Mouse (Mus musculus) cerebellum, adult 9-11 months (tissue): ENCODE data around the gene Mbtps1.

Source experiments
- DNase-seq: peaks from one replicate; pipeline ENCODE4 v3.0.0; 2022

Mbtps1 gene

GRCm38 (mm10) chr8:119557821-119558602 is 523 bp downstream of the Mbtps1 start:
- DNase-seq = peak; percentile 45

GRCm38 (mm10) chr8:119557132-119557531 is 1.4 kb downstream of the Mbtps1 start:
- peak; percentile 30 for DNase-seq

DNA sequence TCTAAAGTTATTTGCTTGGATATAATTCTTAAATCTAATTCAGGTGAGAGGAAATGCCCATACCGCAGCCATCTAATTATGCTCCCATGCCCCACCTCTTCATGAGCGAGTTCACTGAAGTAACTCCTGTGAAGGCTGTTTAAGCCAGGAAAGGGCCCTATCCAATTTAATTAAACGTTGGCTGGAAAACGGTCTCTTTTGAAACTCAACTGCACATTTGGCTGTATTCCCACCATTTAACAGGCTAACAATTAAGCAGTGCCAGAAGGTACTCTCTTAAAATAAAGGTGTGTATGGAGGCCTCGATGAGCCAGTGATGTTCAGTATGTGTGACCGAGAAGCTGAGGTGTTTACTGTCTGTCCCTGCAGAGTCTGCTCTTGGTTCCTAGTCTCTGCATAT is 2.7 kb downstream of the Mbtps1 start:
- DNase-seq = no peak

DNA sequence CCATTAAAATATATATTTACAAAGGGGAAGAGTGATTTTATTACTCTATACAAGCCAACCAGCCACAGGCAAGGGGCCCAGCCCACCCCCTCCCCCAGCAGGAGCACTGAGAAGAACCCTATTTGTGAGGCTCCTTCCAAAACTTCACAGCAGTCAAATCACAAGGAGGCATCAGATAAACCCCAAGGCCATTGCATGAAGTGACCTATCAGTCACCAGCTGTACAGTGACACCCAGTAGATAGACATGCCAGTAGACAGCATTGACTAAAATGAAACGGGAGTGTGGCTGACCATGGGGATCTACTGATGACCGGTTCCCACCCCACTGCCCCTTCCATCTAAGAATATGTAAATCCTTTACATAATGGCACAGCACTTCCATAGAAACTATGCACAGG is 5.6 kb downstream of the Mbtps1 start:
- DNase-seq = no peak

DNA sequence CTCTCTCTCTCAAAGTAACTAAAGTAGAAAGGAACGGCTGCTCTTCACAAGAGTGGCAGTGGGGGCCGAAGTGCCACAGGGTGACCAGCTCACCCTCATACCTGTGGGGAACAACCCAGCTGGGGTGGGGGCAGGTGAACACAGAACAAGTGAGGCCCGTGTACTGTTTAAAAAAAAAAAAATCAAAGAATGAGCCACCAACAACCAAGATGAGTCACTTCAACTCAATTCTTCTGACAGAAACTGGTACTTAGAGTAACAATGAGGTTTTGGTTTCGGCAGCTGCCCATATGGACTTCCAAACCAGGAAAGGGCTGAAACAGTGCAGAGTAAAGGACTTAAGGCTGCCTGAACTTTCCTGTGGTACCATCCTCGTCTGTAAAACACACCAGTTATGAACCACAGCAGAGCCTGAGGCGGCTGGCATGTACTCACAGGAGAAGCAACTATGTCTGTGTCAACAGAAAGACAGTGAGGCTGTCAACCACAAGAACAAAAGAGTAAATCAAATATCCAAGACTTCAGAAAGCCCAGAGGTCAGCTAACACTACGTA is 9.9 kb downstream of the Mbtps1 start:
- DNase-seq = no peak

DNA sequence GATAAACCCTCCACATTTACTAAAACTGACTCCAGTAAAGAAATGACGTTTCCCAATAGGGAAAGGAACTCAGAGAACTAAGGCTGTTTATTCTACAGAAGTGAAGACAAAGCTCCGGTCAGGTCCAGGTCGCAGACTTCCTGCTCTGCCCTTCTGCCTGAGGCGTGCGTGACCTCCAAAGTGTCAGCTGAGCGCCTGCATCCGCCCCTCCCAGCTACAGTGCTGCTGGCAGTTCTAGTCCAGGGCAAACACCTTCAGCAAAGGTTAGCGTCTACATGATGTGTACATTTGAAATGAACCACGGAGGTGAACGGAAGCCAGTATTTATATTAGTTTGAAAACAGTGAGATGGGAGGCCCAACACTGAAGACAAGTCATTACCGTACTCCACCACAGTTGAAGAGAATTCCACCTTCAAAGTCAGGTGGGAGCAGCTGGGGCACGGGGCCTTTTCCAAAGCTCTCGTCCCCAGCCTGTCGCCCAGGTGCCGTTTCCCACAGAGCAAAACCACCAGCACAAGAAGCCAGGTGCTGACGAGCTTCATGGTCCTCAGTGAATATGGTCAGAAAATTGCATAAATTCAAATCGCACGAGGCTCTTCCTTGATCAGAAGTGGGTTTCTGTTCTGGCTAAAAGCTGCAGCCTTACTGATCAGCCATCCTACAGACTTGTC is 11.4 kb downstream of the Mbtps1 start:
- no peak for DNase-seq

GRCm38 (mm10) chr8:119545791-119546190 is 12.7 kb downstream of the Mbtps1 start:
- DNase-seq = no peak

- no peak for DNase-seq
Observed at GRCm38 (mm10) chr8:119545180-119545579, 13.4 kb downstream of the Mbtps1 start.

DNA sequence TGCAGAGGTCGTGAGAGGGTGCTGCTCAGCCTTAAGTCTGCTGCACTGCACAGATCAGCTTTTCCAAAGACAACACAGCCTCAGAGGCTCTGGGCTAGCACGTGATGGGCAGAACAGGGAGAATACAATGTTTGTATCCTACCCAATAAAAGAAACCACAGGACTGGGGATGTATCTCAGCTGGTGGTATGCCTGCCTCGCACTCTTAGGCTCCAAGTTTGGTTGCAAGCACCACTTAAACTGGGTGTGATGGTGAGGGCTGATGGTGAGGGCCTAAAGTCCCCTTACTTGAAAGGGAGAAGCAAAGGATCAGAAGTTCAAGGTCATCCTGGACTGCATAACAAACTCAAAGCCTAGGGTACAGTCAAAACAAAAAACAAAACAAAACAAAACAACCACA is 13.9 kb downstream of the Mbtps1 start:
- DNase-seq = no peak

GRCm38 (mm10) chr8:119531973-119532372 is 26.6 kb downstream of the Mbtps1 start:
- no peak for DNase-seq

GRCm38 (mm10) chr8:119531397-119531796 is 27.1 kb downstream of the Mbtps1 start:
- DNase-seq = no peak

- DNase-seq = no peak
Observed at GRCm38 (mm10) chr8:119530937-119531336, 27.6 kb downstream of the Mbtps1 start.

GRCm38 (mm10) chr8:119528762-119529161 is 29.8 kb downstream of the Mbtps1 start:
- no peak for DNase-seq

- no peak for DNase-seq
Observed at GRCm38 (mm10) chr8:119520102-119520501, 38.4 kb downstream of the Mbtps1 start.

DNA sequence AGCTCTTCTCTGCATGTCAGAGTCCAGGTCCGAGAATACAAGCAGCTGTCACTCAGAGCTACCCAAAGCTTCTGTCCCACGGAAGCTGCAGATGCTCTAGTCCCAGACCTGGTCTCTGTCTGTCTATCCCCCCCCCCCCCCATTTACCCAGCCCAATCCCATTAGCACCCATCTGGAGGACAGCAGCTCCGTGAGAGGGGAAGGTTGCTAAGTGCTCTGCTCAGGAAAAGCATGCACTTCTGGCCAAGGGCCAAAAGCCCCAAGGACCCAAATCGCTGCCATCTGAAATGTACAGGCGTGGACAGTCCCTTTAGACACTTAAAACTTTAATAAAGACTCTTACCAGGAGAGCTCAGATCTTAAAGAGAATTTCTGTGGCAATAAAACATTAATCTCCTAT is 41.9 kb downstream of the Mbtps1 start:
- no peak for DNase-seq

DNA sequence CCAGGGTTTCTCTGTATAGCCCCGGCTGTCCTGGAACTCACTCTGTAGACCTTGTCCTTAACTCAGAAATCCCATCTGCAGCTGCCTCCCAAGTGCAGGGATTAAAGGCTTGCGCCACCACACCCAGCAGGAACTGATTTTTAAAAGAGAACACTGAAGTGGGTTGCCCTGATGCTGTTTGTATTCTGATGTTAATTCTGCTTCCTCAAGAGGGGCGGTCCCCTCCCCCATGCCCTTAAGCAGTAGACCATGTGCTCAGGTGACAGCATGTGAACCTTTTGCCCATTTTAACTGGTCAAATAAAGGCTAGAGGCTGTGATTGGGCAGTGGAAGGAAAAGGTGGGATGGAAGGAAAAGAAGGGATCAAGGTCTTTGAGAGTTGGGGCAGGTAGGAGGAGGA is 42.8 kb downstream of the Mbtps1 start:
- DNase-seq = no peak

GRCm38 (mm10) chr8:119514940-119515339 is 43.6 kb downstream of the Mbtps1 start:
- DNase-seq = no peak

- peak; percentile 73 for DNase-seq
Observed at GRCm38 (mm10) chr8:119513405-119513804, 45.1 kb downstream of the Mbtps1 start.

DNA sequence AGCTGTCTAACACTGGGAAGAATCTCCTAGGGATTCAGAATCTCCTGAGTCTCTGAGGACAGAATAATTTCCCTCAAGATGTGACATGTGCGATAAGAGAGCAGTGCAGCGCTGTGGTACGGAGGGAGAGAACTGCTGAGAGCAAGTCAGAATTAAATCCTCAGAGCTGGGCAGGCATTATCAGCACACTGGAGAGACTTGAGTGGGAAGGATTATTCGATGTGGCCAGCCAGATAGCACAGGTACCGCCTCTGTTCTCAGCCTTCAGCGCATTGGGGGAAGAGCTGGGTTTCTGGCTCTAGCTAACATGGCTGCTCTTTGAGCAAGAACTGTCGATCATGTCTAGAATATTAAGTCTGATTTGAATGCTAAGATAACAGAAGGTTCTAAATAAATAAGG is 46.8 kb downstream of the Mbtps1 start:
- no peak for DNase-seq

DNA sequence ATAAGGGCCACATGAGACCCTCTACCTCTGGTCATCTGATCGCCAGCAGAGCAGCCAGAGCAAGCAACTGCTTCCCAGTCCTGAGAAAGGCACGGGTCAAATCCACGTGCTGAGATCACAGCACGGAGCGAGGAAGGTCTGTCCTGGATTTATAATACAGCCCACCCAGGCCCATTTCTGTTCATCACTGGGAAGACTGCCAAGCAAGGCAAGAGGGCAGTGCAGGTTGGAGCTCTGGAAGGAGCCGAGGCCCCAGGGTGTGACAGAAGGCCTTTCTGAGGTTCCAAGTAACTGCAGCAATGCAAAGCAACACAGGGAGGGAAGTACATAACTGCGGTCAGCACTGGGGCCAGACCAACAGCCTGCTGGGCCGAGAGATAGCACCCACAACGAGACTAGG is 48.1 kb downstream of the Mbtps1 start:
- DNase-seq = peak; percentile 31

DNA sequence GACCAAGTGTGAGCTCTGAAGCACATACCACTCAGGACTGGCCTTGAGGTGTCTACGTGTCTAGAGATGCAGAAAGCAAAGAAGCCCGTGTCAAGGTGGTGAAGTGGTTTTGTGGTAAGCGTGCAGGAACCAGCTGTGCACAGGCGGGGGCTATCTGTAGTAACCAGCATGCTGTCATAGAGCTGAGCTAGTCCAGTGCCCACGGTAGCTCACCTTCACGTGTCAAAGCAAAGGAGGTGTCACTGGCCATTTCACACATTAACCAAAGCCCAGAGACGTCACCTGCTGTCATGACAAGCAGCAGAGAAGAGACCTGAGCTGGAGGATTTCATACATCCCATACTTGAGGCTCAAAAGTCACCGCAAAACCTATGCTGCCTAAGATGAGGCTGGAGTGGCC is 52.4 kb downstream of the Mbtps1 start:
- DNase-seq = no peak

DNA sequence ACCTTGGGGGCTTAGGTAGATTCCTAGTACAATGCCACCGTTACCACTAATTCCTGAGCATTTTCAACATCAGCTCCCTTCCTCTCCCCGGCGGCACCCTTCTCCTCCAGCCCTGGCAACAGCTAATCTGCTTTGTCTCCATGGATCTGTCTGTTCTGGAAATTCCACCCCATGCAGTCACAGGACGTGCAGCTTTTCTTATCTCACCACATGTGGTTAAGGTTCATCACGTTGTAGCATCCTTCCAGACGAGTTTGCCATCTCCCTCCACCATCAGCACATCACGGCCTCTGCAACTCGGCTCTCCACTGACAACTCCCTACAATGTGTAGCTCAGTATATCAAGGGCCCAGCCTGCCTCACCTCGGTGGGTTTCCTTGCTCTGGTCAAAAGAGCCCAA is 53.0 kb downstream of the Mbtps1 start:
- DNase-seq = no peak

DNA sequence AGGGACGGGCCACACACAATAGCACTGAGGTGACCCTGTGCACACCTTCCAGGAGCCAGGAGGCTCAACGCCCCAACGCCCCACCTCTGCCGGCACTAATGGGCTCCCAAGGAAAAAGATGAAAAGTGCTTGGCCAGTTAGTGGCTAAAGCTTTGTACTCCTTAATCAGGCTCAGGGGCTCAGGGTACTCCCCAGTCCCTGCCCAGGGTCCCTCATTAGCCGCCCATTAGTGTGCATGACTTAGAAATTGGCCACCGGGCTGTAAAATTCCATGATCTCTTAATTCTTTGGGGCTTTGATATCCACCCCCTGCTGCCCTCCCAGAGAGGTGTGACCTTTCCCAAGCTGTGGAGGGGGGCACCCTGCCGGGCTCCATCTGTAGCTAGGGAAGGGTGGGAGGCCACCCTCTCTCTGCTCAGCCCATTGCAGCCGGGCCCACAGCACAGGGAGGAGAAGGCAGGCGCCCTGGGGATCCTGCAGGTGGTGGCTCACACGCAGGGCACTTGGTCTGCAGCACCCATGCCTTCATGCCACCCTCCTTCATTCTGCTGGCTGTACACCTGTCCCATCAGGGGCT is 55.3 kb downstream of the Mbtps1 start:
- DNase-seq = peak; percentile 28

- peak; percentile 37 for DNase-seq
Observed at GRCm38 (mm10) chr8:119502111-119502510, 56.4 kb downstream of the Mbtps1 start.
